Mouse (Mus musculus) MEL (cell line): ENCODE data around the gene Arl15. TPM values are rescaled to one million over a fixed set of nuclear protein-coding genes. Genes with fewer than 3 reads are reported as not detected.

Source experiments
- DNase-seq: peaks from one replicate; pipeline ENCODE4 v3.0.0; 2011; ENCODE audit warnings: low read depth, low spot score
- H3K27ac ChIP-seq: 2 replicates; pipeline ENCODE4 v1.5.1; 2012; ENCODE audit warnings: low read depth, mild to moderate bottlenecking, control low read depth, low read length, moderate library complexity; ENCODE audit not compliant: control insufficient read depth
- H3K27me3 ChIP-seq, 2 experiments: fragments of 150-350 bp in 1 of 2; sonication (generic) in 1 of 2; 2 replicates each; pipeline ENCODE4 v1.6.1; 2012; ENCODE audit warnings: low read length in 2 of 2, mild to moderate bottlenecking in 2 of 2, improper control_type of control experiment in 1 of 2, moderate library complexity in 1 of 2; ENCODE audit not compliant: insufficient read depth in 2 of 2, control insufficient read depth in 1 of 2
- H3K36me3 ChIP-seq, 2 experiments: 2 replicates each; pipeline ENCODE4 v1.6.1; 2012 to 2014; ENCODE audit warnings: low read length in 2 of 2, improper control_type of control experiment in 1 of 2, inconsistent platforms in 1 of 2, mild to moderate bottlenecking in 1 of 2; ENCODE audit not compliant: insufficient read depth in 2 of 2, control insufficient read depth in 1 of 2
- H3K4me1 ChIP-seq, 2 experiments: fragments of 150-350 bp in 1 of 2; sonication (generic) in 1 of 2; 2 replicates each; pipeline ENCODE4 v1.6.1; 2012; ENCODE audit warnings: low read length in 2 of 2, improper control_type of control experiment in 1 of 2, mild to moderate bottlenecking in 1 of 2; ENCODE audit not compliant: insufficient read depth in 2 of 2, control insufficient read depth in 1 of 2
- H3K4me3 ChIP-seq, 2 experiments: fragments of 150-350 bp in 1 of 2; sonication (generic) in 1 of 2; 2 replicates each; pipeline ENCODE4 v1.5.1; 2012; ENCODE audit warnings: low read depth in 2 of 2, low read length in 2 of 2, mild to moderate bottlenecking in 2 of 2, moderate library complexity in 2 of 2, control low read depth in 1 of 2, improper control_type of control experiment in 1 of 2; ENCODE audit not compliant: control insufficient read depth in 1 of 2, insufficient read depth in 1 of 2
- H3K79me2 ChIP-seq: 2 replicates; pipeline ENCODE4 v1.6.1; 2012; ENCODE audit warnings: mild to moderate bottlenecking, low read length, moderate library complexity; ENCODE audit not compliant: control insufficient read depth, poor library complexity, insufficient read depth
- H3K9ac ChIP-seq: 2 replicates; pipeline ENCODE4 v1.6.1; 2012; ENCODE audit warnings: low read depth, mild to moderate bottlenecking, control low read depth, low read length, moderate library complexity; ENCODE audit not compliant: control insufficient read depth, poor library complexity, severe bottlenecking
- H3K9me3 ChIP-seq: fragments of 150-350 bp; sonication (generic); replicated peaks from 2 replicates; pipeline ENCODE4 v1.6.1; 2012; ENCODE audit warnings: mild to moderate bottlenecking, low read length, improper control_type of control experiment, moderate library complexity; ENCODE audit not compliant: insufficient read depth
- CHD1 ChIP-seq: IDR thresholded peaks from 2 replicates; pipeline ENCODE4 v1.6.1; 2012; ENCODE audit warnings: low read depth, mild to moderate bottlenecking, inconsistent platforms, low read length, improper control_type of control experiment
- CTCF ChIP-seq, 3 experiments: IDR thresholded peaks in 2 of 3; conservative IDR thresholded peaks in 1 of 3; 2 replicates each; pipeline ENCODE4 v1.5.1; 2011 to 2012; ENCODE audit warnings: low read length in 3 of 3, low read depth in 2 of 3, mild to moderate bottlenecking in 2 of 3, improper control_type of control experiment in 1 of 3, inconsistent platforms in 1 of 3, mixed read lengths in 1 of 3, moderate library complexity in 1 of 3; ENCODE audit not compliant: control insufficient read depth in 1 of 3, insufficient read depth in 1 of 3, poor library complexity in 1 of 3, severe bottlenecking in 1 of 3
- E2F4 ChIP-seq: IDR thresholded peaks from 2 replicates; pipeline ENCODE4 v1.6.1; 2011; ENCODE audit warnings: low read depth, low read length, improper control_type of control experiment, borderline replicate concordance
- ELF1 ChIP-seq: IDR thresholded peaks from 2 replicates; pipeline ENCODE4 v1.6.1; 2014; ENCODE audit warnings: low read depth, mild to moderate bottlenecking, inconsistent platforms, low read length, improper control_type of control experiment, moderate library complexity
- EP300 ChIP-seq, 2 experiments: IDR thresholded peaks; 2 replicates each; pipeline ENCODE4 v1.6.1; 2011; ENCODE audit warnings: improper control_type of control experiment in 2 of 2, low read length in 2 of 2, low read depth in 1 of 2, mild to moderate bottlenecking in 1 of 2
- ETS1 ChIP-seq: IDR thresholded peaks from 2 replicates; pipeline ENCODE4 v1.6.1; 2012; ENCODE audit warnings: low read depth, mild to moderate bottlenecking, inconsistent platforms, low read length, improper control_type of control experiment, moderate library complexity
- JUND ChIP-seq: IDR thresholded peaks from 2 replicates; pipeline ENCODE4 v1.6.1; 2011; ENCODE audit warnings: low read depth, mild to moderate bottlenecking, improper control_type of control experiment, low read length
- MAX ChIP-seq: IDR thresholded peaks from 2 replicates; pipeline ENCODE4 v1.6.1; 2011; ENCODE audit warnings: low read length, improper control_type of control experiment
- MAZ ChIP-seq: IDR thresholded peaks from 2 replicates; pipeline ENCODE4 v1.6.1; 2012; ENCODE audit warnings: low read depth, mild to moderate bottlenecking, inconsistent platforms, low read length, improper control_type of control experiment
- MEF2A ChIP-seq: IDR thresholded peaks from 2 replicates; pipeline ENCODE4 v1.6.1; 2014; ENCODE audit warnings: low read depth, mild to moderate bottlenecking, inconsistent platforms, low read length, improper control_type of control experiment; ENCODE audit not compliant: poor library complexity, insufficient replicate concordance, severe bottlenecking; ENCODE audit errors: extremely low read depth
- NELFE ChIP-seq: IDR thresholded peaks from 2 replicates; pipeline ENCODE4 v1.6.1; 2011; ENCODE audit warnings: low read depth, low read length, improper control_type of control experiment
- POLR2A ChIP-seq, 2 experiments: IDR thresholded peaks; 2 replicates each; pipeline ENCODE4 v1.6.1; 2011 to 2012; ENCODE audit warnings: low read length in 2 of 2, mild to moderate bottlenecking in 2 of 2, control low read depth in 1 of 2, improper control_type of control experiment in 1 of 2, low read depth in 1 of 2, moderate library complexity in 1 of 2; ENCODE audit not compliant: control insufficient read depth in 1 of 2, insufficient read depth in 1 of 2, poor library complexity in 1 of 2
- POLR2AphosphoS2 ChIP-seq: IDR thresholded peaks from 2 replicates; pipeline ENCODE4 v1.6.1; 2011; ENCODE audit warnings: low read length, improper control_type of control experiment
- RAD21 ChIP-seq: IDR thresholded peaks from 2 replicates; pipeline ENCODE4 v1.6.1; 2011; ENCODE audit warnings: mild to moderate bottlenecking, low read depth, low read length, improper control_type of control experiment
- SMC3 ChIP-seq: IDR thresholded peaks from 2 replicates; pipeline ENCODE4 v1.6.1; 2011; ENCODE audit warnings: low read depth, low read length, improper control_type of control experiment
- TBP ChIP-seq: IDR thresholded peaks from 2 replicates; pipeline ENCODE4 v1.8.0; 2011; ENCODE audit warnings: low read depth, low read length, improper control_type of control experiment
- TCF12 ChIP-seq: IDR thresholded peaks from 2 replicates; pipeline ENCODE4 v1.6.1; 2014; ENCODE audit warnings: low read depth, mild to moderate bottlenecking, inconsistent platforms, low read length, improper control_type of control experiment, moderate library complexity
- UBTF ChIP-seq: IDR thresholded peaks from 2 replicates; pipeline ENCODE4 v1.6.1; 2012; ENCODE audit warnings: low read depth, mild to moderate bottlenecking, inconsistent platforms, low read length, improper control_type of control experiment, moderate library complexity, borderline replicate concordance; ENCODE audit not compliant: insufficient read depth
- USF1 ChIP-seq: IDR thresholded peaks from 2 replicates; pipeline ENCODE4 v1.6.1; 2014; ENCODE audit warnings: low read depth, mild to moderate bottlenecking, inconsistent platforms, low read length, improper control_type of control experiment, moderate library complexity
- USF2 ChIP-seq, 2 experiments: IDR thresholded peaks; 2 replicates each; pipeline ENCODE4 v1.6.1; 2011 to 2012; ENCODE audit warnings: improper control_type of control experiment in 2 of 2, low read length in 2 of 2, borderline replicate concordance in 1 of 2, inconsistent platforms in 1 of 2, low read depth in 1 of 2, mild to moderate bottlenecking in 1 of 2; ENCODE audit not compliant: insufficient read depth in 1 of 2
- ZNF384 ChIP-seq: IDR thresholded peaks from 2 replicates; pipeline ENCODE4 v1.6.1; 2012; ENCODE audit warnings: low read depth, mild to moderate bottlenecking, inconsistent platforms, low read length, improper control_type of control experiment
- polyA plus RNA-seq, 2 experiments: library from polyadenylated mRNA; stranded (reverse) in 1 of 2; unstranded in 1 of 2; fragments of >175 nt in 1 of 2; fragments of >200 nt in 1 of 2; gene quantifications; 2 replicates each; pipeline versions ENCODE4 v1.2.1 to v1.2.4; 2012; ENCODE audit warnings: low replicate concordance in 2 of 2, low read depth in 1 of 2; ENCODE audit not compliant: insufficient read length in 2 of 2, insufficient read depth in 1 of 2, missing spikeins in 1 of 2
- total RNA-seq: library from RNA; depleted of rRNA; stranded (reverse); fragments of 300-350 nt; gene quantifications from 2 replicates; pipeline ENCODE4 v1.2.3, GENCODE M21; 2012

Gene Arl15
- total and polyA plus RNA-seq, 3 experiments = 3.6 to 5.8 TPM; not detected in 1

- DNase-seq = no peak
- TF ChIP-seq USF1 (no peak), MEF2A (no peak), MAX (no peak), USF2 (IDR thresholded peaks at IDR 0.05; ENCODE audit: borderline replicate concordance in 1 of 2, insufficient read depth in 1 of 2, low read depth in 1 of 2, low read length in 2 of 2) (no peak), NELFE (no peak)
- TF ChIP-seq, all 39 proteins: peak for 0
- Histone ChIP-seq H3K27ac (no peak overlapping the region), H3K9ac (no peak overlapping the region), H3K27me3 (no peaks in the 10 kb centered on the region; a peak in 1 of 4 replicates), H3K9me3 (no peaks in the 10 kb centered on the region), H3K4me1 (no peaks in the 10 kb centered on the region), H3K4me3 (no peak overlapping the region), H3K79me2 (no peaks in the 10 kb centered on the region), H3K36me3 (no peaks in the 10 kb centered on the region)
Measured at GRCm38 (mm10) chr13:114188801-114189200, 394.5 kb downstream of the Arl15 start.

GRCm38 (mm10) chr13:114189441-114189840 is 395.1 kb downstream of the Arl15 start:
- Histone ChIP-seq H3K9me3 (no peaks in the 10 kb centered on the region), H3K36me3 (no peaks in the 10 kb centered on the region), H3K79me2 (no peaks in the 10 kb centered on the region), H3K27me3 (no peaks in the 10 kb centered on the region), H3K9ac (no peak overlapping the region), H3K4me3 (no peak overlapping the region), H3K27ac (no peak overlapping the region), H3K4me1 (no peaks in the 10 kb centered on the region)
- DNase-seq = no peak
- TF ChIP-seq ZNF384 (no peak), ELF1 (no peak), MAX (no peak), E2F4 (no peak), RAD21 (no peak), CTCF (IDR thresholded peaks at IDR 0.05 in 2 of 3, conservative IDR thresholded peaks at IDR 0.05 in 1 of 3; ENCODE audit: control insufficient read depth in 1 of 3, insufficient read depth in 1 of 3, low read depth in 2 of 3, low read length in 3 of 3, poor library complexity in 1 of 3, severe bottlenecking in 1 of 3) (no peak), UBTF (no peak), CHD1 (no peak), EP300 (IDR thresholded peaks at IDR 0.05; ENCODE audit: low read depth in 1 of 2, low read length in 2 of 2) (no peak)

DNA sequence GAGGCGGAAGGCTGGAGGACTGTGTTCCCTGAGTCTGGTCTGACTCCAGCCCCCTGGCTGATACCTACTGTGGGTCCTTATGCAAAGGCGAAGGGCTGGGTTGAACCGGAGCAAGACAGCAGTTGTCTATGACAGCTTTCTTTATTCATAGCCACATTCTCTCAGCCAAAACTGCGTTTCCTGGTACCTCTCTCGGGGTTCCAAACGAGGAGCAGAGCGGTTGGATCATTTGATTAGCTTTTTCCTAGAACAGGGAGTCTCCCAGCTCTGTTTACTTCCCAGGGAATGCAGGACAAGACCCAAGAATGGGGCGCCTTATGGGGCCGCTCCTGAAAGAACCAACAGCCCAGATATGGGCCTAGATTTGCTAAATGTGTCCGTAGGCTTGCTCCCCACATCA is 396.6 kb downstream of the Arl15 start:
- H3K4me1 ChIP-seq = no peaks in the 10 kb centered on the region
- H3K27ac ChIP-seq = no peak overlapping the region
- no peak for TF ChIP-seq ETS1
- TF ChIP-seq TCF12 = no peak
- no peak for TF ChIP-seq TBP
- TF ChIP-seq CTCF (IDR thresholded peaks at IDR 0.05 in 2 of 3, conservative IDR thresholded peaks at IDR 0.05 in 1 of 3; ENCODE audit: control insufficient read depth in 1 of 3, insufficient read depth in 1 of 3, low read depth in 2 of 3, low read length in 3 of 3, poor library complexity in 1 of 3, severe bottlenecking in 1 of 3) = no peak
- no peak for TF ChIP-seq POLR2A (IDR thresholded peaks at IDR 0.05; ENCODE audit: control insufficient read depth in 1 of 2, insufficient read depth in 1 of 2, low read depth in 1 of 2, low read length in 2 of 2, poor library complexity in 1 of 2)
- TF ChIP-seq MAZ = no peak
- no peak for TF ChIP-seq RAD21
- no peak for TF ChIP-seq ELF1
- TF ChIP-seq SMC3 = no peak
- no peak for TF ChIP-seq JUND
- TF ChIP-seq POLR2AphosphoS2 = no peak
- TF ChIP-seq, all 39 proteins: peak for 0

More for the DNA sequence above, 396.6 kb downstream of the Arl15 start:
- DNase-seq = no peak
- Histone ChIP-seq H3K9me3 (no peaks in the 10 kb centered on the region), H3K4me3 (no peak overlapping the region), H3K79me2 (no peaks in the 10 kb centered on the region), H3K9ac (no peak overlapping the region), H3K27me3 (no peaks in the 10 kb centered on the region), H3K36me3 (no peaks in the 10 kb centered on the region)
